Mouse (Mus musculus) brain, embryonic 18.5 days (tissue): ENCODE data around the gene Dab2.

Experiments
- DNase-seq: peaks from one replicate; pipeline ENCODE4 v3.0.0-alpha.2; 2012; ENCODE audit warnings: low read depth, low spot score

Gene Dab2

GRCm38 (mm10) chr15:6325443-6325842 is 25.9 kb downstream of the Dab2 start:
- no peak for DNase-seq

GRCm38 (mm10) chr15:6326011-6326410 is 26.4 kb downstream of the Dab2 start:
- no peak for DNase-seq

- no peak for DNase-seq
These were observed 31.8 kb downstream of the Dab2 start for GRCm38 (mm10) chr15:6331380-6331779.

- no peak for DNase-seq
These were observed 35.1 kb downstream of the Dab2 start for GRCm38 (mm10) chr15:6334664-6335206.

- DNase-seq = no peak
These were observed 40.2 kb downstream of the Dab2 start for GRCm38 (mm10) chr15:6339767-6340166.

- DNase-seq = no peak
These were observed 40.8 kb downstream of the Dab2 start for GRCm38 (mm10) chr15:6340347-6340746.

- DNase-seq = no peak
These were observed 41.8 kb downstream of the Dab2 start for GRCm38 (mm10) chr15:6341427-6341826.

GRCm38 (mm10) chr15:6353901-6354300 is 54.3 kb downstream of the Dab2 start:
- no peak for DNase-seq

- no peak for DNase-seq
These were observed 60.3 kb downstream of the Dab2 start for GRCm38 (mm10) chr15:6359859-6360258.

- DNase-seq = no peak
These were observed 70.4 kb downstream of the Dab2 start for GRCm38 (mm10) chr15:6369974-6370373.

- no peak for DNase-seq
These were observed 71.9 kb downstream of the Dab2 start for GRCm38 (mm10) chr15:6371486-6371885.

GRCm38 (mm10) chr15:6375016-6375415 is 75.4 kb downstream of the Dab2 start:
- DNase-seq = no peak

- no peak for DNase-seq
These were observed 76.4 kb downstream of the Dab2 start for GRCm38 (mm10) chr15:6376001-6376400.

GRCm38 (mm10) chr15:6376785-6377184 is 77.2 kb downstream of the Dab2 start:
- no peak for DNase-seq

- no peak for DNase-seq
These were observed 84.4 kb downstream of the Dab2 start for GRCm38 (mm10) chr15:6384027-6384426.

GRCm38 (mm10) chr15:6385241-6385640 is 85.7 kb downstream of the Dab2 start:
- DNase-seq = no peak

GRCm38 (mm10) chr15:6386159-6386951 is 86.8 kb downstream of the Dab2 start:
- DNase-seq = peak; percentile 22

GRCm38 (mm10) chr15:6386961-6387728 is 87.6 kb downstream of the Dab2 start:
- no peak for DNase-seq

GRCm38 (mm10) chr15:6387729-6388070 is 88.1 kb downstream of the Dab2 start:
- DNase-seq = no peak

- DNase-seq = no peak
These were observed 88.6 kb downstream of the Dab2 start for GRCm38 (mm10) chr15:6388146-6388545.

GRCm38 (mm10) chr15:6388631-6389030 is 89.0 kb downstream of the Dab2 start:
- no peak for DNase-seq

GRCm38 (mm10) chr15:6390106-6390505 is 90.5 kb downstream of the Dab2 start:
- no peak for DNase-seq

GRCm38 (mm10) chr15:6390657-6391056 is 91.1 kb downstream of the Dab2 start:
- DNase-seq = no peak
